Mouse (Mus musculus) bone marrow, adult 2 months (tissue): ENCODE data around the gene Rsad2. TPM values are rescaled to one million over a fixed set of nuclear protein-coding genes. Genes with fewer than 3 reads are reported as not detected.

Source experiments
- H3K27ac ChIP-seq: fragments of 200-500 bp; 2 replicates; pipeline ENCODE4 v1.5.1; 2012; ENCODE audit warnings: low read depth, mild to moderate bottlenecking, control low read depth, inconsistent platforms, low read length; ENCODE audit not compliant: control insufficient read depth, poor library complexity, insufficient read depth
- H3K4me1 ChIP-seq: fragments of 200-500 bp; 2 replicates; pipeline ENCODE4 v1.6.1; 2011; ENCODE audit warnings: low read length; ENCODE audit not compliant: control insufficient read depth, insufficient read depth
- H3K4me3 ChIP-seq: fragments of 200-500 bp; replicated peaks from 2 replicates; pipeline ENCODE3; 2011; ENCODE audit warnings: mild to moderate bottlenecking, low read depth, low read length, control low read depth; ENCODE audit not compliant: control insufficient read depth
- CTCF ChIP-seq: fragments of 200-500 bp; IDR thresholded peaks from 2 replicates; pipeline ENCODE4 v1.5.1; 2011; ENCODE audit warnings: low read length, control low read depth; ENCODE audit not compliant: control insufficient read depth, insufficient read depth
- POLR2A ChIP-seq: fragments of 200-500 bp; IDR thresholded peaks from 2 replicates; pipeline ENCODE4 v1.6.1; 2011; ENCODE audit warnings: low read depth, mild to moderate bottlenecking, control low read depth, low read length, borderline replicate concordance; ENCODE audit not compliant: control insufficient read depth
- WGBS: fragments of 180-500 bp; shearing (Covaris S2); methylation state at CpG from one replicate; pipeline ENCODE4 v1.1.7; 2018; 5-methylcytosine and 5-hydroxymethylcytosine counted together
- polyA plus RNA-seq: library from polyadenylated mRNA; stranded (reverse); fragments of >200 nt; gene quantifications from 2 replicates; pipeline ENCODE4 v1.2.4, GENCODE M21; 2011; ENCODE audit warnings: low replicate concordance; ENCODE audit not compliant: missing spikeins, insufficient read depth, insufficient read length

Rsad2 gene
- polyA plus RNA-seq, 1 experiment: 114 TPM

DNA sequence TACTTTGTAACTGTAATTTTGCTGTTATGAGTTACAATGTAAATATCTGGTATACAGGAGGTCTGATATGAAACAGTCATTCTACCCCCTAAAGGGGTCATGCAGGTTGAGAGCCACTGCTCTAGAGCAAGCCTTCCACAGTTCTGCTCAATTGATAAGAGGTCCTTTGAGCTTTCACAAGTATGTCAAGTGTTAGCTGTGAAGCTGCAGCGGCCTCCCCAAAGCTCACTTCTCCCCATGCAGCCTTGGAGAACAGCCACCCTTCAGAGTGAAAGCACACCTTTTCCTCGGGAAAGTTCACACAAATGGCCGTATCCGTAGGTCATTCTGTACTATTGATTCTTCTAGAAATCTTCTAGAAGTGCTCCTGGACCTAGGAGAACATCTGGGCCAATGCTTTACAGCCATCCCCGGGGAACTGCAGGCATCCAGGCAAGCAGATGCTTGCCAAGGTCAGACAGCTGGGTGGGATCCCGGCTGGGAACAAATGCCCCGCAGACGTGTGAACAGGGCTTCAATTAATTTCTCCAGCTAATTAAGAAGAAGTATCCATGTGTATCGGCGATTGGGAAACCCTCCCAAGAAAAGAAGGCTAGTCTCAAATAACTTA lies 44.3 kb downstream of the Rsad2 start:
- no peak for TF ChIP-seq CTCF
- no peak for TF ChIP-seq POLR2A
- peaks cover 1% of the 10 kb centered on the region for H3K4me1 ChIP-seq
- no peak overlapping the region for H3K4me3 ChIP-seq
- H3K27ac ChIP-seq: no peak overlapping the region
- WGBS: 82% methylated on average over 10 of the region's 10 CpGs

DNA sequence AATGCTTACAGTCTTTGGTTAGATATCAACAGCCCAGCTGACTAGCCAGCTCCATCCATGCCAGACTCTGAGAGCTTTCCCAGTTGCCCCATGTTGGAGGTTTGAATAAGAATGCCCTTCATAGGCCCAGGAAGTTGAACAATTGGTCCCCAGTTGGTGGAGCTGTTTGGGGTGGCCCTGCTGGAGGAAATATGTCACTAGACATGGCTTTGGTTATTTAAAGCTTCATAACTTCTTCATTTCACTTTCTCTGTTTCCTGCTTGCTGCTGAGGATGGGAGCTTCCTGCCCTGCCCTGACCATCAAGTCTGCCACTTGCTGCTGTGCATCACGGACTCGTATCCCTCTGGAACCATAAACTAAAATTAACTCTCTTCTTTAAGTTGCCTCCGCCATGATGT lies 45.8 kb downstream of the Rsad2 start:
- Histone ChIP-seq H3K27ac (peak overlapping the region; percentile 29; the same call in 1 of the 2 replicates), H3K4me1 (peaks cover 2% of the 10 kb centered on the region), H3K4me3 (no peak overlapping the region)
- TF ChIP-seq POLR2A: no peak
- no peak for TF ChIP-seq CTCF
- 56% methylated on average over 3 of the region's 3 CpGs for WGBS

DNA sequence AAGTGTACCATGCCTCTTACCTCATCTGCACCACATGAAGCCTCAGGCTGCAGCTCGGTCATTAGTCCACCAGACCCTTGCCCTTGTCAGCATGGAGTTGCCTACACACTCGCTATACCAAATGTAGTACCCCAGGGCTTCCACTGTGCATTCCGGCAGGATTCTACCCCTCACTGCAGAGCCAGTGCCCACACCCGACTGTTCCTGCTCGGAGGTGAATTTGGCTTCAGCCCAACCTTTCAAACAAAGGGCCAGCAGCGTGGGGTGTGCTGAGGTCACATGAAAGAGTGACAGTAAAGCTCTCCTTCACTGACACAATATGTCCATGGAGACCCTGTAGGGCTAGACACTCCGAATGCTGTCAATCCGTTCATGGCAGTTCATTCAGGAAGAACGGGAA lies 47.5 kb downstream of the Rsad2 start:
- Histone ChIP-seq H3K27ac (no peak overlapping the region), H3K4me1 (peaks cover 5% of the 10 kb centered on the region), H3K4me3 (no peak overlapping the region)
- 71% methylated on average over 9 of the region's 9 CpGs for WGBS
- TF ChIP-seq POLR2A (no peak), CTCF (no peak)

DNA sequence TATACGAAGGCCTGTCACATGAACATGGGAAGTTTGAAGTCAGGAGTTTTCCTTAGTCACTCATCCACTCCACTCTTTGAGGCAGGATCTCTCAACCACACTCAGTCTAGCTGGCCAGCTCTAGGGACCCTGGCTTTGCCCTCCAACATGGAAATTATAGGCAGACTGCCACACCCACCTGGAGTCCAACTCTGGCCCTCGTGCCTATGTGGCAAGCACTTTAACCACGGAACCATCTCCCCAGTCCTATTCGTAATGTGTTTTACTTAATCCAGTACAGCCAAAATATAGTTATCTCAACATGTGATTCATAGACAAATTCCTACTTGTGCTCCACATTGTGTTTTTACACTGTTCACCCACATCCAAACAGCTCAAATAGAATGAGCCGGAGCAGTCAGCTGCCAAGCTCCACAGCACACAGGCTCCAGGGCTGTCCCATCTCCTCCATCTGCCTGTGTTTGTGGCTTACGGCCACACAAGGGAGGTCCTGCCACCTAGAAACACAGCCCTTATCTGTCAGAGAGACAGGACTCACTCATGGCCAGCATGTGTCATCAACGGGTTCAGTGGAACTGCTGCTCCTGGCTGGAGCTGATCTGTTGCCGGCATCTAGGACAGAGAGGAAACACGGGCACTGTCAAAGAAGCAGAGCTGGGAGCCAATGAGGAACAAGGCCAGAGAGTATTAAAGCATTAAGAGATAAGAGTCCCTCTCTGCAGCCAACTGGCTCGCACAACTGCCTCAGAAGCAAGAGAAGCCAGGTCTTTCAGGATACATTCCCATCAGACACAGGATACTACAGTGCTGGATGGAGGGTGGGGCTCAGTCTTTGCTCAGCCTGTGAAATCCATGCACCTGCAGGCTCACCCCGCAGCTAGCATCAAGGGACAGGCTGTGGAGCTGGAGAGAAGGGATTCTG lies 51.2 kb downstream of the Rsad2 start:
- TF ChIP-seq POLR2A (no peak), CTCF (no peak)
- H3K27ac ChIP-seq: no peak overlapping the region
- WGBS: 31% methylated on average over 11 of the region's 11 CpGs
- peaks cover 17% of the 10 kb centered on the region for H3K4me1 ChIP-seq
- H3K4me3 ChIP-seq: no peak overlapping the region

DNA sequence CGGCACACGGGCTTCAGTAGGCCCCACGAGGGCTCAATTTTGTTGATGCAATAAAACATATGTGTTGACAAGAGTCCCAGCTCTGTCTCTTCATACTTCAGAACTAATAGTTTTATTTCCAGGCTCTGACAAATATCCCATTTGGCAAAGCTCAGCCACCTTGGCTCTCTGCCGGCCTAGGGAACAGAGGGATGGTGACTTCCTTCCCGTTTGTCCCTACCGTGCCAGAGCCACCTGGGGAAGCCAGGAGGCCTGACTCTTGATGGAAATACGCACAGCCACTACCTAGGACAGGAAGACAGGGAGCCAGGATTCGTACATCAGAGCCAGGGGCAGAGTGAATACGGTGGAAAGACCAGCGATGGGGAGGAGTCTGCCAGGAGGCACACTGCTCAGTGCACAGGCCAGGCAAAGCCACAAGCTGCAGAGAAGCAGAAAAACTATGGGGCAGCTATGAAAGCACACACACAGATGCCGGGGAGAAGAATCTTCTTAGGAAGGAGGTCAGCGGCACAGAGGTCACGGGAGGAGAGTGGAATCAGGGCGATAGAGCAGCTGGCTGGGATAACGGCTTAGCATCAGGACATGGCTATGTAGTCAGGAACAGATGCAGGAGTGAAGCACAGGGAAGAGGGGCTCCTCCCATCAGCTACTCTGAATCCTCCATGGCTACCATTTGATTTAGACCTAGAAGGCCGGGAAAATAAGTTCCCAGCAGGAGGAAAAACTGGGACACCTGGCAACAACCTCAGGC lies 52.7 kb downstream of the Rsad2 start:
- Histone ChIP-seq H3K4me1 (peaks cover 18% of the 10 kb centered on the region), H3K4me3 (no peak overlapping the region), H3K27ac (no peak overlapping the region)
- WGBS: 69% methylated on average over 16 of the region's 16 CpGs
- TF ChIP-seq POLR2A (no peak), CTCF (no peak)

DNA sequence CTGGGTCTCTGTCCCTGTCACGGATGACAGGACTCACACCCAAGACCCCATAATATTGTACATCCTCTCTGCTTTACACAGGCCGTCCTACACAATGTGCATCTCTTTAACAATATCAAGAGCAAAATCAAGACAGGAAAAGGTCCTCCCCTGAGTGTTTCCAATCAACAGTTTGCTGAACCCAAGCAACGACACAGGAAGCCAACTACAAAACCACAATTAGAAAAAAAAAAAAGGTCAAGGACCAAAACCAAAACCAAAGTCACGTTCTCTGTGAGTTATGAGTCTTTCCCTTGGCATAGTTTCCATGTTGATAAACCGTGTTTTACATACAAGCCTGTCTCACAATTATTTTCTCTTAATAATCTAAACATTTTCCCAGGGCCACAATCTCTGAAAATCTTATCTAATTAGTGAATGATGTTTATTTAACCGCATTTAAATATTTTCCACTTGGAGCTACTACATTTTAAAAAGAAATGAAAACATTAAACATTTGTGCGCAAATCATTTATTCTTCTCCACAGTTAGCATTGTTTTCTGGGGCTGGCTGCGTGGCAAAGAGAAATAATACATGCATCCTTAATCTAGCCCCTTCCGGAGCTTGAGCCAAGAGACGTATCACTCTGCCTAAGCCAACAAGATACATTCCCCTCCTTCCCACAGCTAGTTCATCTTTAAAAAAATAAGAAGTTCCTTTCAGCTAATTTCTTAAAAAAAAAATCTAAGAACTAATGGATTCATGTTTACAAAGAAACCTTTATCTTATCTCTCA lies 54.4 kb downstream of the Rsad2 start:
- H3K27ac ChIP-seq: peak overlapping the region; percentile 61; the same call in 1 of the 2 replicates

DNA sequence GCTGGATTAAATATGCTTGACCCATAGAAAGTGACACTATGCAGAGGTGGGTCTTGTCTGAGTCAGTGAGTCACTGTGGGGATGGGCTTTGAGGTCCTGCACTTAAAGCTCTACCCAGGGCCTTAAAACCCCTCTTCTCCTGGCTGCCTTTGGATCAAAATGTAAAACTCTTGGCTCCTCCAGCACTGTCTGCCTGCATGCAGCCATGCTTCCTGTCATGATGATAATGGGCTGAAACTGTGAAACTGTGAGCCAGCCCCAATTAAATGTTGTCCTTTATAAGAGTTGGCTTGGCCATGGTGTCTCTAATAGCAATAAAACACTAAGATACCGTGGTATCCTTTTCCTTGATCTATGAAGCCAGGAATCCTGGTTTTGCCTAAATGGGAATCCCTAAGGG lies 55.0 kb downstream of the Rsad2 start:
- TF ChIP-seq POLR2A (no peak), CTCF (no peak)
- 31% methylated on average over 1 of the region's 1 CpGs for WGBS
- Histone ChIP-seq H3K4me1 (peaks cover 19% of the 10 kb centered on the region), H3K4me3 (no peak overlapping the region), H3K27ac (peak overlapping the region; percentile 61; the same call in 1 of the 2 replicates)

More for the DNA sequence above, 54.4 kb downstream of the Rsad2 start:
- Histone ChIP-seq H3K4me3 (no peak overlapping the region), H3K4me1 (peaks cover 19% of the 10 kb centered on the region)
- WGBS: 22% methylated on average over 10 of the region's 10 CpGs
- TF ChIP-seq CTCF (no peak), POLR2A (no peak)

DNA sequence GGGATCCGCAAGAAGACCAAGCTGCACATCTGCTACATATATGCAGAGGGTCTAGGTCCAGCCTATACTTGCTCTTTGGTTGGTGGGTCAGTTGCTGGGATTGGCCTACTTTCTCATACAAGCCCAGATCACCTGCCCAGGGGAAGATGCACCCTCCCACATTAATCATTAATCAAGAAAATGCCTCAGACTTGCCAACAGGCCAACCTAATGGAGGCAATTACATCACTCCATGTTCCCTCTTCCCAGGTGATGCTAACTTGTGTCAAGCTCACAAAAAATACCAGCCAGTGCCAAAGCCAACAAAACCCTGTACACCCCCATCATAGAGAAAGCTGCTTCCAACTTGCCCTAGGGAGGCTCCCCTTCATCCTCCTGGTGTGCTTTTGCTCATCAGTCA lies 55.5 kb downstream of the Rsad2 start:
- Histone ChIP-seq H3K4me3 (no peak overlapping the region), H3K4me1 (peaks cover 19% of the 10 kb centered on the region), H3K27ac (peak overlapping the region; percentile 18; the same call in 1 of the 2 replicates)
- WGBS: 91% methylated on average over 1 of the region's 1 CpGs
- TF ChIP-seq CTCF: no peak
- TF ChIP-seq POLR2A: no peak
